ENCODE assay signal across 19 mouse cellular contexts in the genomic region with DNA sequence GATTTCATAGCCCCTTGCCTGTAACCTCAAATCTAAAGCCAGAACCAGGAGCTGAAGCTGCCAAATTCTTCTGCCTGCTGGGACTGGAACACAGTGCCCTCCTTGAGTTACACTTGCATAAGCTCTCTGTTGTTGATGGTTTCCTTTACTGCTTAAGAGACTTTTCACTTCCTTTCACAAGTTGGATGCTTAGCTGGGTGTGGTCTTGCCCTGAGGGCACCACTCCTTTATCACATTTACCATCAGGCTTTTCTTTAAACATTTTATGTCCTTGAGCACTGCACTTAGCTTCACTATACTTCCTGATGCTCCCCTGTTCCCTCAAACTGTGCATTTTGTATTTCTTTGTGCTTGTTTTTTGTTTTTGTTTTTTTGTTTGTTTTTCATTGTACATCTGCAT.
"Had no signal": no experiment of that assay in that cellular context is flagged by ENCODE, and none has a peak within 500 bp of the region (broad histone marks: within the 10 kb centered on the region; RNA-seq: fewer than 3 reads in every experiment).

No protein-coding gene starts in this region.

- H3K9me3 ChIP-seq: lung, embryonic 15.5 days; midbrain, embryonic 10.5 days; midbrain, embryonic 13.5 days; midbrain, embryonic 15.5 days; neural tube, embryonic 13.5 days; neural tube, embryonic 15.5 days; stomach, embryonic 15.5 days had no signal

- ATAC-seq: liver, postnatal 0 days; lung, postnatal 0 days; midbrain, embryonic 13.5 days; midbrain, embryonic 15.5 days had no signal

- H3K36me3 ChIP-seq: lung, embryonic 15.5 days; midbrain, embryonic 10.5 days; midbrain, embryonic 13.5 days; midbrain, embryonic 15.5 days; neural tube, embryonic 13.5 days; neural tube, embryonic 15.5 days; stomach, embryonic 15.5 days had no signal

- H3K27ac ChIP-seq: lung, embryonic 15.5 days; macrophage; midbrain, embryonic 10.5 days; midbrain, embryonic 13.5 days; midbrain, embryonic 15.5 days; neural tube, embryonic 13.5 days; neural tube, embryonic 15.5 days; stomach, embryonic 15.5 days; stomach, postnatal 0 days had no signal

- H3K4me3 ChIP-seq: lung, embryonic 15.5 days; midbrain, embryonic 10.5 days; midbrain, embryonic 13.5 days; midbrain, embryonic 15.5 days; myocyte; neural tube, embryonic 13.5 days; neural tube, embryonic 15.5 days; stomach, embryonic 15.5 days had no signal

- H3K27me3 ChIP-seq: lung, embryonic 15.5 days; midbrain, embryonic 13.5 days; midbrain, embryonic 15.5 days; neural tube, embryonic 13.5 days; neural tube, embryonic 15.5 days; stomach, embryonic 15.5 days had no signal

- H3K4me1 ChIP-seq: lung, embryonic 15.5 days; midbrain, embryonic 10.5 days; midbrain, embryonic 13.5 days; midbrain, embryonic 15.5 days; neural tube, embryonic 13.5 days; neural tube, embryonic 15.5 days; stomach, embryonic 15.5 days had no signal

- DNase-seq: liver, postnatal 0 days; lung, adult 2 months; lung, postnatal 14 days; lung, postnatal 36 days; right cerebral cortex, postnatal 14 days; thymus, adult 2 months; thymus, postnatal 25 days; thymus, postnatal 4 days had no signal
